Mouse (Mus musculus) adrenal gland, adult 2 months (tissue): ENCODE data around the gene Nploc4. TPM values are rescaled to one million over a fixed set of nuclear protein-coding genes. Genes with fewer than 3 reads are reported as not detected.

Experiments
- DNase-seq: peaks from one replicate; pipeline ENCODE4 v3.0.0; 2021
- polyA plus RNA-seq: library from polyadenylated mRNA; depleted of rRNA; stranded (reverse); fragments of >200 nt; gene quantifications from 2 replicates; pipeline ENCODE4 v1.2.3, GENCODE M21; 2012
- total RNA-seq, 2 experiments: library from RNA; stranded (reverse); gene quantifications; 2 replicates each; pipeline ENCODE4 v1.2.3; 2021

The Nploc4 gene
- total and polyA plus RNA-seq, 3 experiments: 76.6 to 132 (median 108) TPM

GRCm38 (mm10) chr11:120378611-120379540, 58.6 kb downstream of the Nploc4 start, which contains the start of gene Faap100:
Gene Faap100, minus strand, starts transcription at chr11:120378764.
- peak; percentile 95 for DNase-seq

GRCm38 (mm10) chr11:120378031-120378610, 59.4 kb downstream of the Nploc4 start:
- DNase-seq: peak; percentile 48

- DNase-seq: peak; percentile 47
Observed at GRCm38 (mm10) chr11:120377337-120377736, 60.2 kb downstream of the Nploc4 start.

GRCm38 (mm10) chr11:120376302-120377160, 61.0 kb downstream of the Nploc4 start:
- DNase-seq: peak; percentile 89

GRCm38 (mm10) chr11:120375324-120375723, 62.2 kb downstream of the Nploc4 start:
- no peak for DNase-seq

GRCm38 (mm10) chr11:120373820-120374586, 63.5 kb downstream of the Nploc4 start:
- peak; percentile 76 for DNase-seq

- no peak for DNase-seq
Observed at GRCm38 (mm10) chr11:120373025-120373424, 64.5 kb downstream of the Nploc4 start.

- peak; percentile 77 for DNase-seq
Observed at GRCm38 (mm10) chr11:120369656-120370055, 67.9 kb downstream of the Nploc4 start.

- DNase-seq: no peak
Observed at GRCm38 (mm10) chr11:120366443-120367027, 71.0 kb downstream of the Nploc4 start.

- DNase-seq: no peak
Observed at GRCm38 (mm10) chr11:120362891-120363290, 74.6 kb downstream of the Nploc4 start.

GRCm38 (mm10) chr11:120361295-120361694, 76.2 kb downstream of the Nploc4 start, which contains the start of gene Fscn2:
Gene Fscn2, plus strand, starts transcription at chr11:120361534.
- DNase-seq: no peak

GRCm38 (mm10) chr11:120360755-120361154, 76.8 kb downstream of the Nploc4 start:
- DNase-seq: peak; percentile 75

- peak; percentile 59 for DNase-seq
Observed at GRCm38 (mm10) chr11:120360062-120360461, 77.4 kb downstream of the Nploc4 start.

GRCm38 (mm10) chr11:120359391-120359790, 78.1 kb downstream of the Nploc4 start:
- DNase-seq: no peak

GRCm38 (mm10) chr11:120357791-120358401, 79.6 kb downstream of the Nploc4 start:
- peak; percentile 77 for DNase-seq

GRCm38 (mm10) chr11:120356900-120357299, 80.6 kb downstream of the Nploc4 start:
- DNase-seq: no peak

- DNase-seq: no peak
Observed at GRCm38 (mm10) chr11:120356319-120356840, 81.1 kb downstream of the Nploc4 start.

GRCm38 (mm10) chr11:120355277-120356039, 82.0 kb downstream of the Nploc4 start:
- DNase-seq: no peak
